Mouse (Mus musculus): ENCODE results near the gene Tor4a. TPM values are rescaled to one million over a fixed set of nuclear protein-coding genes. Genes with fewer than 3 reads are reported as not detected.

Tor4a gene
- total and polyA plus RNA-seq, 3 experiments, result 12.6 to 20.4 (median 15.3) TPM

- Histone ChIP-seq H3K27ac (ENCODE audit: insufficient read depth, low read depth) (no peak overlapping the region), H3K4me1 (ENCODE audit: control insufficient read depth in 1 of 2, insufficient read depth in 2 of 2) (peaks cover 12 to 24% of the 10 kb centered on the region in 2 experiments), H3K36me3 (replicated peaks in 1 of 2; ENCODE audit: control insufficient read depth in 1 of 2, insufficient read depth in 1 of 2, low read length in 1 of 2) (no peaks in the 10 kb centered on the region), H3K4me2 (ENCODE audit: insufficient read depth, low read depth, poor library complexity, severe bottlenecking) (peak overlapping the region; percentile 47), H3K4me3 (replicated peaks in 1 of 3; ENCODE audit: low read depth in 2 of 3, low read length in 2 of 3, poor library complexity in 1 of 3) (peak overlapping the region in 1 of 3 experiments; percentile 12), H3K27me3 (replicated peaks) (peaks cover 88% of the 10 kb centered on the region), H3K79me2 (replicated peaks; ENCODE audit: control insufficient read depth, extremely low read depth, insufficient read depth, poor library complexity, severe bottlenecking) (no peaks in the 10 kb centered on the region), H3K9ac (ENCODE audit: insufficient read depth, low read depth) (peak overlapping the region; percentile 29), H3K9me3 (replicated peaks; ENCODE audit: low read length) (peaks cover 11% of the 10 kb centered on the region)
- no peak for TF ChIP-seq ZMIZ1 (IDR thresholded peaks at IDR 0.05; ENCODE audit: low read depth, low read length)
- TF ChIP-seq ZC3H11A (IDR thresholded peaks at IDR 0.05; ENCODE audit: low read depth, low read length), result no peak
- TF ChIP-seq IRF4 (IDR thresholded peaks at IDR 0.05; ENCODE audit: low read depth, low read length), result peak; percentile 54; the same call in 1 of the 2 replicates
- no peak for TF ChIP-seq ETS1 (conservative IDR thresholded peaks at IDR 0.05; ENCODE audit: low read depth, low read length)
- peak; percentile 71 for TF ChIP-seq BHLHE40 (IDR thresholded peaks at IDR 0.05; ENCODE audit: low read depth, low read length)
- TF ChIP-seq USF1 (IDR thresholded peaks at IDR 0.05; ENCODE audit: low read depth, low read length), result no peak
- TF ChIP-seq E2F4 (IDR thresholded peaks at IDR 0.05; ENCODE audit: insufficient replicate concordance, low read depth, low read length), result no peak
- TF ChIP-seq CHD1 (IDR thresholded peaks at IDR 0.05; ENCODE audit: low read depth, low read length), result no peak
- TF ChIP-seq MXI1 (IDR thresholded peaks at IDR 0.05; ENCODE audit: low read depth, low read length), result no peak
- TF ChIP-seq PAX5 (IDR thresholded peaks at IDR 0.05; ENCODE audit: low read length), result no peak
- no peak for TF ChIP-seq ZKSCAN1 (IDR thresholded peaks at IDR 0.05; ENCODE audit: borderline replicate concordance, low read depth, low read length)
- 0 out of 2 replicates have a peak, but pooled peaks have one; percentile 40 for TF ChIP-seq JUND (conservative IDR thresholded peaks at IDR 0.05; ENCODE audit: low read depth, low read length)
- TF ChIP-seq USF2 (conservative IDR thresholded peaks at IDR 0.05; ENCODE audit: low read depth, low read length), result no peak
- TF ChIP-seq RAD21 (IDR thresholded peaks at IDR 0.05; ENCODE audit: low read depth, low read length), result no peak
- dilution Hi-C loops (cut with MboI; ENCODE audit: extremely low pct_ligation_motif_present, extremely low pct_unique_long_range_greater_than_20kb, low sequenced_read_pairs) (no loop called here), in situ Hi-C loops (cut with MboI; ENCODE audit: low pct_ligation_motif_present, low pct_unique_long_range_greater_than_20kb, low sequenced_read_pairs) (no loop called here)
- DNase-seq (ENCODE audit: extremely low read depth), result no peak
Measured at GRCm38 (mm10) chr2:25179566-25180217, 17.0 kb downstream of the Tor4a start.

GRCm38 (mm10) chr2:25178285-25178972 is 18.3 kb downstream of the Tor4a start:
- Histone ChIP-seq H3K36me3 (replicated peaks in 1 of 2; ENCODE audit: control insufficient read depth in 1 of 2, insufficient read depth in 1 of 2, low read length in 1 of 2) (no peaks in the 10 kb centered on the region), H3K9me3 (replicated peaks; ENCODE audit: low read length) (peaks cover 11% of the 10 kb centered on the region), H3K27ac (ENCODE audit: insufficient read depth, low read depth) (no peak overlapping the region), H3K4me2 (ENCODE audit: insufficient read depth, low read depth, poor library complexity, severe bottlenecking) (no peak overlapping the region), H3K4me1 (ENCODE audit: control insufficient read depth in 1 of 2, insufficient read depth in 2 of 2) (peaks cover 14 to 20% of the 10 kb centered on the region in 2 experiments), H3K9ac (ENCODE audit: insufficient read depth, low read depth) (no peak overlapping the region), H3K4me3 (replicated peaks in 1 of 3; ENCODE audit: low read depth in 2 of 3, low read length in 2 of 3, poor library complexity in 1 of 3) (no peak overlapping the region), H3K27me3 (replicated peaks) (peaks cover 88% of the 10 kb centered on the region), H3K79me2 (replicated peaks; ENCODE audit: control insufficient read depth, extremely low read depth, insufficient read depth, poor library complexity, severe bottlenecking) (no peaks in the 10 kb centered on the region)
- dilution Hi-C loops (cut with MboI; ENCODE audit: extremely low pct_ligation_motif_present, extremely low pct_unique_long_range_greater_than_20kb, low sequenced_read_pairs) (no loop called here), in situ Hi-C loops (cut with MboI; ENCODE audit: low pct_ligation_motif_present, low pct_unique_long_range_greater_than_20kb, low sequenced_read_pairs) (no loop called here)
- TF ChIP-seq GABPA (IDR thresholded peaks at IDR 0.05; ENCODE audit: insufficient replicate concordance, low read depth, low read length) (no peak), ZKSCAN1 (IDR thresholded peaks at IDR 0.05; ENCODE audit: borderline replicate concordance, low read depth, low read length) (no peak), ZMIZ1 (IDR thresholded peaks at IDR 0.05; ENCODE audit: low read depth, low read length) (no peak), NRF1 (IDR thresholded peaks at IDR 0.05; ENCODE audit: low read depth, low read length) (no peak), CTCF (conservative IDR thresholded peaks at IDR 0.05 in 1 of 2, IDR thresholded peaks at IDR 0.05 in 1 of 2; ENCODE audit: low read depth in 2 of 2, low read length in 2 of 2) (no peak), NELFE (IDR thresholded peaks at IDR 0.05; ENCODE audit: low read depth, low read length) (no peak)
- DNase-seq (ENCODE audit: extremely low read depth), result no peak
